Mouse (Mus musculus): ENCODE data around the gene Sult1a1. TPM values are rescaled to one million over a fixed set of nuclear protein-coding genes. Genes with fewer than 3 reads are reported as not detected.

The Sult1a1 gene
- polyA plus RNA-seq, 1 experiment from 2014 or later = 7.5 TPM

DNA sequence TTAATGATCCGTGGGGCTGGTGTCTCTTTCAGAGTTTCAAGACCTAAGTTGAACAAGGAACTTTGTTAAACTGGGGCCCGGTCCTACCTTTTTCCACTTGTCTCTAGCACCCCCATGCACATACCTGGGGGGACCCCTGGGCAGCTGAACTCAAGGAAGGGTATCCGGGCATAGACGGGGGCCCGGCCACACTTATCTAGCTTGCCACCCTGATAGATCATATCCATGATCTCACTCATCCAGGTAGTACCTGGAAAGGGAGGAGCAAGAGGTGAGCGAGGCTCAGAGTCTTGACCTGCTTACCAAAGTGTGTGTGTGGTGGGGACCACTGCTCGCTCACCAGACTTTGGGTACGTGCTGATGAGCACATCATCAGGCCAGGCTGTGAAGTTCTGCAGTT, 1.1 kb downstream of the Sult1a1 start:
- H3K36me3 ChIP-seq (ENCODE audit: control insufficient read depth, insufficient read depth, low read length) = peaks cover 10% of the 10 kb centered on the region; the same call in 1 of the 2 replicates
- WGBS = 97% methylated on average over 8 of the region's 8 CpGs

DNA sequence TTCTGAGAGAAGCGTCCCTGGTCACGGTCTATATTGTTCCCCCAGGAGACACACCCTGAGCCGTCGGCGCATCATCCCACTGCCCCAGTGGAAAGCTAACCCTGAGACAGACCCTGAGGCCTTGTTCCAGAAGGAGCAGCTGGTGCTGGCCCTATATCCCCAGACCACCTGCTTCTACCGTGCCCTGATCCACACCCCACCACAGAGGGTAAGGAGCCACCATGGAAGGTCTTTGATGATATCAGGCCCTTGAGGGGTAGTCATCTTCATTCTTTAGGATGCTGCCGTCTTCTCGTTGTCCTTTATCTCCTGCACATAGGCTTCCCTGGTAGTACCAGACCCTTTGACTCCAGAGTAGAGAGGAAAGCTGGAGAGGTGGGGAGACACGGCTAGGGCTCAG, 4.1 kb downstream of the Sult1a1 start:
- H3K36me3 ChIP-seq (ENCODE audit: control insufficient read depth, insufficient read depth, low read length) = peaks cover 8% of the 10 kb centered on the region; the same call in 1 of the 2 replicates
- 94% methylated on average over 9 of the region's 9 CpGs for WGBS
- no peak overlapping the region for H3K4me3 ChIP-seq (ENCODE audit: low read length)
- H3K4me2 ChIP-seq (ENCODE audit: low read depth, low read length) = no peak overlapping the region
- ATAC-seq = no peak
- no peak overlapping the region for H3K9ac ChIP-seq (ENCODE audit: low read depth, low read length)
- no peaks in the 10 kb centered on the region for H3K27me3 ChIP-seq (replicated peaks; ENCODE audit: control insufficient read depth, insufficient read depth, low read length)
- H3K4me1 ChIP-seq (ENCODE audit: control insufficient read depth, insufficient read depth, low read length) = peaks cover 13% of the 10 kb centered on the region
- H3K27ac ChIP-seq (ENCODE audit: low read length) = no peak overlapping the region
- H3K9me3 ChIP-seq (ENCODE audit: control insufficient read depth, low read length) = no peaks in the 10 kb centered on the region

More for the DNA sequence above, 1.1 kb downstream of the Sult1a1 start:
- no peak overlapping the region for H3K4me3 ChIP-seq (ENCODE audit: low read length)
- H3K4me1 ChIP-seq (ENCODE audit: control insufficient read depth, insufficient read depth, low read length) = no peaks in the 10 kb centered on the region
- H3K27me3 ChIP-seq (replicated peaks; ENCODE audit: control insufficient read depth, insufficient read depth, low read length) = no peaks in the 10 kb centered on the region
- no peak for ATAC-seq
- no peak overlapping the region for H3K9ac ChIP-seq (ENCODE audit: low read depth, low read length)
- H3K27ac ChIP-seq (ENCODE audit: low read length) = no peak overlapping the region
- H3K4me2 ChIP-seq (ENCODE audit: low read depth, low read length) = no peak overlapping the region
- no peaks in the 10 kb centered on the region for H3K9me3 ChIP-seq (ENCODE audit: control insufficient read depth, low read length)

DNA sequence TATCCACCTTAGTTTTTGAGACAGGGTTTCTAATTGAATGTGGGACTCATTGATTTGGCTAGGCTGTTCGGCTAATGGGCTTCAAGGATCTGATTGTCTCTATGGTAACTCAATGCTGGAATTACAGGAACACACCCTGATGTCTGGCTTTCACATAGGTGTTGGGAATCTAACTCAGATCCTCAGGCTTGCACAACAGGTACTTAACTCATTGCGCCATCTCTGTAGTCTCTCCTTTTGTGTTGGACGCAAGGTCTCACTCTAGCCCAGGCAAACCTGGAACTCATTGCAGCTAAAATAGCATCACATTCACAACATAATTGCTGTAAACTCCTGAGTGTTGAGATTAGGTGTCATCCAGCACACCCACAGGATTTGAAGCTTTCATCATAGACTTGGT, 6.1 kb downstream of the Sult1a1 start:
- WGBS = 82% methylated on average over 3 of the region's 3 CpGs
- H3K27ac ChIP-seq (ENCODE audit: low read length) = no peak overlapping the region
- H3K4me3 ChIP-seq (ENCODE audit: low read length) = no peak overlapping the region
- H3K9me3 ChIP-seq (ENCODE audit: control insufficient read depth, low read length) = no peaks in the 10 kb centered on the region
- no peaks in the 10 kb centered on the region for H3K27me3 ChIP-seq (replicated peaks; ENCODE audit: control insufficient read depth, insufficient read depth, low read length)
- H3K9ac ChIP-seq (ENCODE audit: low read depth, low read length) = no peak overlapping the region
- H3K4me2 ChIP-seq (ENCODE audit: low read depth, low read length) = no peak overlapping the region
- peaks cover 16% of the 10 kb centered on the region for H3K4me1 ChIP-seq (ENCODE audit: control insufficient read depth, insufficient read depth, low read length)
- peaks cover 8% of the 10 kb centered on the region; the same call in 1 of the 2 replicates for H3K36me3 ChIP-seq (ENCODE audit: control insufficient read depth, insufficient read depth, low read length)
- ATAC-seq = no peak

DNA sequence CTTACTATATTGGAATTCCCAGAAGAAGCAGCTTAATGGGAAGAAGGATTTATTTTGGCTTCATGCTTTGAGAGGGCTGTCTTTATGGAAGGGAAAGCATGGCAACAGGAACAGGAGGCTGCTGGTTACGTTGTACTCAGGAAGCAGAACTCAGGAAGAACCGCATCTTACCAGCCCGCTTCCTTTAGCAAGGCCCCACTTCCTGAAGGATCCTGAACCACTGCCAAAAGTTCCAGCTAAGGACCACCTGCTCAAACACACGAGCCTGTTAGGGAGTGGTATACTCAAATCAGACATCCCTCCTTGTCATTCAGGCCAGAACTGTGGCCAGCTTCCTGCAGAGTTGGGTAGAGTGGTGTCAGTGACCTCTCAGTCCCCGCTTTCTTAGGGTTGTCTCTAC, 7.8 kb downstream of the Sult1a1 start:
- WGBS = 68% methylated on average over 5 of the region's 5 CpGs
- H3K9ac ChIP-seq (ENCODE audit: low read depth, low read length) = no peak overlapping the region; the same call in 1 of the 2 replicates
- H3K27me3 ChIP-seq (replicated peaks; ENCODE audit: control insufficient read depth, insufficient read depth, low read length) = no peaks in the 10 kb centered on the region
- peak overlapping the region; percentile 69 for H3K27ac ChIP-seq (ENCODE audit: low read length)
- no peak overlapping the region for H3K4me2 ChIP-seq (ENCODE audit: low read depth, low read length)
- no peaks in the 10 kb centered on the region for H3K9me3 ChIP-seq (ENCODE audit: control insufficient read depth, low read length)
- no peak for ATAC-seq
- peaks cover 8% of the 10 kb centered on the region; the same call in 1 of the 2 replicates for H3K36me3 ChIP-seq (ENCODE audit: control insufficient read depth, insufficient read depth, low read length)
- H3K4me1 ChIP-seq (ENCODE audit: control insufficient read depth, insufficient read depth, low read length) = peaks cover 30% of the 10 kb centered on the region
- H3K4me3 ChIP-seq (ENCODE audit: low read length) = no peak overlapping the region

DNA sequence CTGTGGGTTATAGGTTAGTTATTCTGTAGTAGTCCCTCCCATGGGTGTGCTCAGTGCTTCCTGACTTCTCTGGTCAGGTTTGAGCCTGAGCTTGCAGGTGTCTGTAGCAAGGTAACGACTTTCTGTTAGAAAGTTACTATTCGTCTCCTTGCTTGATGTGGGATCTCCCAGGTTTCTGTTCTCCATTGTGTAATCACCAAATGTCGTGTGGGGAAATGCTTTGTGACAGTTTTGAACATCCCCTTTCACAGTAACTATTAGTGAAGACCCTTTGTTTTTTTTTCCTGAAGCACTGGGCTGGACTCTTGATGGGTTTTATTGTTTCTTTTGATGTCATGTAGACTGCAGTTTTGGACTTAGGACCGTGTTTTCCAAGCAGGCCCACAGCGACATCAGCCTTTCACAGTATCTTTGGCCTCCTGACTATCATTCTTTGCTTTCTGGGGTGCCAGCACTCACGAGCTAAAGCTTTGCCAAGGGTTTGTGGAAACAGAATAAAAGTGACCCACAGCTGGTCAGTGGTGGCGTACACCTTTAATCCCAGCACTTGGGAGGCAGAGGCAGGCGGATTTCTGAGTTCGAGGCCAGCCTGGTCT, 8.6 kb downstream of the Sult1a1 start:
- no peaks in the 10 kb centered on the region for H3K9me3 ChIP-seq (ENCODE audit: control insufficient read depth, low read length)
- peak overlapping the region; percentile 69 for H3K27ac ChIP-seq (ENCODE audit: low read length)
- no peak overlapping the region for H3K4me3 ChIP-seq (ENCODE audit: low read length)
- 72% methylated on average over 9 of the region's 9 CpGs for WGBS
- ATAC-seq = peak; percentile 61
- peaks cover 33% of the 10 kb centered on the region for H3K4me1 ChIP-seq (ENCODE audit: control insufficient read depth, insufficient read depth, low read length)
- H3K9ac ChIP-seq (ENCODE audit: low read depth, low read length) = no peak overlapping the region
- H3K36me3 ChIP-seq (ENCODE audit: control insufficient read depth, insufficient read depth, low read length) = peaks cover 2% of the 10 kb centered on the region; the same call in 1 of the 2 replicates
- H3K27me3 ChIP-seq (replicated peaks; ENCODE audit: control insufficient read depth, insufficient read depth, low read length) = no peaks in the 10 kb centered on the region
- H3K4me2 ChIP-seq (ENCODE audit: low read depth, low read length) = no peak overlapping the region

DNA sequence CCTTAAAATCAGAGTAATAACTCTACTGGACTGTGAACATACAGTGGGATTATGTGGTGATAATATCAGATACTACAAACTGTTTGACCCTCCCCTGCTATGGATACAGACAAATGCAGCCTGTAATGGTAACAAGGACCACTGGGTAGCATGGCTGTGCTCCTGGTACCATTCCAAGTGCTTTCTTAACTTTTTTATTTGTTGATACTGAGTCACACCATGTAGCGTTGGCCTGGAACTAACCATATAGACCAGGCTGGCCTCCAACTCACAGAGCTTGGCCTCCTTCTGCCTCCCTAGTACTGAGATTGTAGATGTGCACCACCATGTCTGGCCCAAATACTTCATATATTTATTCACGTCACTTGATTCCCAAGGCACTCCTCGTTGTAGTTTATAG, 11.0 kb downstream of the Sult1a1 start:
- H3K9me3 ChIP-seq (ENCODE audit: control insufficient read depth, low read length) = no peaks in the 10 kb centered on the region
- peaks cover 33% of the 10 kb centered on the region for H3K4me1 ChIP-seq (ENCODE audit: control insufficient read depth, insufficient read depth, low read length)
- no peaks in the 10 kb centered on the region for H3K27me3 ChIP-seq (replicated peaks; ENCODE audit: control insufficient read depth, insufficient read depth, low read length)
- no peaks in the 10 kb centered on the region; the same call in 1 of the 2 replicates for H3K36me3 ChIP-seq (ENCODE audit: control insufficient read depth, insufficient read depth, low read length)
- peak; percentile 14; the same call in 1 of the 2 replicates for ATAC-seq
- H3K27ac ChIP-seq (ENCODE audit: low read length) = peak overlapping the region; percentile 39
- 88% methylated on average over 3 of the region's 3 CpGs for WGBS
- no peak overlapping the region for H3K4me3 ChIP-seq (ENCODE audit: low read length)
- H3K9ac ChIP-seq (ENCODE audit: low read depth, low read length) = no peak overlapping the region
- no peak overlapping the region for H3K4me2 ChIP-seq (ENCODE audit: low read depth, low read length)

DNA sequence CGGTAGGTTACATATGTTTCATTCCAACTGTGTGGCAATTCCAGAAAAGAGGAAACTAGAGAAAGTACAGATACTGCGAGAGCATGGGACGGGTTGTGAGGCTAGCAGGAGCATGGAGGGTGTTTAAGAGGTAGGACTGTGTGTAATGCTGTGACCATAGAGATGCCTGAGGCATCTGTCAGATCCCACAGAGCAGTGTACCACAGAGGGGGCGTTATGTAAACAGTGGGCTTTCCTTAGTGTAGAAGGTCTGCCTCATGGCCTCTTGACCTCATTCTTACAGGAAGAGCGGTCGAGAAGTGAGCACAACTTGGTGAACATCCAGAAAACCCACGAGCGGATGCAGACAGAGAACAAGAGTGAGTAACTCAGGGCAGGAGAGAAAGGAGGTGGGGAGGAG, 12.6 kb downstream of the Sult1a1 start:
- Histone ChIP-seq H3K27me3 (replicated peaks; ENCODE audit: control insufficient read depth, insufficient read depth, low read length) (no peaks in the 10 kb centered on the region), H3K27ac (ENCODE audit: low read length) (peak overlapping the region; percentile 49; the same call in 1 of the 2 replicates), H3K4me1 (ENCODE audit: control insufficient read depth, insufficient read depth, low read length) (peaks cover 30% of the 10 kb centered on the region), H3K36me3 (ENCODE audit: control insufficient read depth, insufficient read depth, low read length) (no peaks in the 10 kb centered on the region; the same call in 1 of the 2 replicates), H3K9ac (ENCODE audit: low read depth, low read length) (no peak overlapping the region), H3K4me2 (ENCODE audit: low read depth, low read length) (no peak overlapping the region), H3K4me3 (ENCODE audit: low read length) (no peak overlapping the region), H3K9me3 (ENCODE audit: control insufficient read depth, low read length) (no peaks in the 10 kb centered on the region)
- 57% methylated on average over 8 of the region's 8 CpGs for WGBS
- ATAC-seq = peak; percentile 47

DNA sequence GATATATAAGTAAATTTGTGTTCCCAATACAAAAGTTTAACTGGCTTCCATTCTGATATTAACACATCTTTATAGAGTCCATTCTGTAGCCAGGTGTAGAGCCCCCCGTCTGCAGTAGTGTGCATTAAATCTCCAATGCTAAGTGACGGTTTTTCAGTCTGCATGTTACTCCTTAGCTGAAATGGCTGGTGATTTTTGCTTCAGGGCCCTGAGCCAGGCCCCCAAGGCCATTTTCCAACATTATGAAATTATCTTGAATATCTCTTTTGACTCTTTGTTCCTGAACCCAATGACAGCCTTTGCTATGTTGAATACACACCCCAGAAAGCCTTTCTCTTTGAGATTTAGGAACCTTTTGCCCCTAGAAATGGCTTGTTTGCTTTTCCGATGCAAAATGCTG, 16.5 kb downstream of the Sult1a1 start:
- 89% methylated on average over 3 of the region's 3 CpGs for WGBS
- H3K4me1 ChIP-seq (ENCODE audit: control insufficient read depth, insufficient read depth, low read length) = peaks cover 15% of the 10 kb centered on the region; the same call in 1 of the 2 replicates
- H3K27me3 ChIP-seq (replicated peaks; ENCODE audit: control insufficient read depth, insufficient read depth, low read length) = no peaks in the 10 kb centered on the region
- H3K27ac ChIP-seq (ENCODE audit: low read length) = no peak overlapping the region
- H3K4me2 ChIP-seq (ENCODE audit: low read depth, low read length) = no peak overlapping the region
- H3K9ac ChIP-seq (ENCODE audit: low read depth, low read length) = no peak overlapping the region
- H3K36me3 ChIP-seq (ENCODE audit: control insufficient read depth, insufficient read depth, low read length) = no peaks in the 10 kb centered on the region; the same call in 1 of the 2 replicates
- H3K9me3 ChIP-seq (ENCODE audit: control insufficient read depth, low read length) = no peaks in the 10 kb centered on the region
- no peak overlapping the region for H3K4me3 ChIP-seq (ENCODE audit: low read length)
- no peak for ATAC-seq

DNA sequence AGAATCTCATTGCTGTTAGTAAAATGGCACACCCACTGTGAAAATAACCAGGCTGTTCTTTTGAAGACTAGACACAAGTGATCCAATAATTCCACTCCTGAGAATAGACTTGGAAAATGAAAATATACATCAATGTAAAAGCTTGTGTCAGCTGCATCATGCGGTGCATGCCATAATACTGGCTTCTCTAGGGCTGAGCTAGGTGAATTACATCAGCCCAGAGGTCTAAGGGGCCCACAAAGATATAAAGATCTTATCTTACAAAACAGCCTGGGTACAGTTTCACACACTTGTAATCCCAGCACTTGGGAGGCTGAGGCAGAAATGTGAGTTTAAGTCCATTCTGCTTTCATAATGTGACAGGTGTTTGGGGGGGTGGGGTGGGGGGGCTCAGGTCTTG, 18.7 kb downstream of the Sult1a1 start:
- peak; percentile 81 for ATAC-seq
- WGBS = 65% methylated on average over 1 of the region's 1 CpGs

DNA sequence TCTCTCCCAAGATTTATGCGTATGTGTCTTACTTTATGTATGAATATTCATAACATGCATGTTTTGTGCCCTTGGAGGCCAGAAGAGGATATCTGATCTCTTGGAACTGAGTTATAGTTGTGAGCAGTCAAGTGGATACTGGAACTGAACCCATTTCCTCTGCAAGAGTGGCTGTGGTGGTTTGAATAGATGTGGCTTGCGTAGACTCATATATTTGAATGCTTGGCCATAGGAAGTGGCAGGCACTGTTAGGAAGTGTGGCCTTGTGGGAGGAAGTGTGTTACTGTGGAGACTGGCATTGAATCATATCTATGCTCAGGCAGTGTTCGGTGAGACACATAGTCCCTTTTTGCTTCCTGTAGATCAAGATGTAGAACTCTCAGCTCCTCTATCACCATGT, 20.5 kb downstream of the Sult1a1 start:
- Histone ChIP-seq H3K27me3 (replicated peaks; ENCODE audit: control insufficient read depth, insufficient read depth, low read length) (no peaks in the 10 kb centered on the region), H3K4me1 (ENCODE audit: control insufficient read depth, insufficient read depth, low read length) (no peaks in the 10 kb centered on the region; the same call in 1 of the 2 replicates), H3K27ac (ENCODE audit: low read length) (no peak overlapping the region), H3K4me2 (ENCODE audit: low read depth, low read length) (no peak overlapping the region), H3K9ac (ENCODE audit: low read depth, low read length) (no peak overlapping the region), H3K36me3 (ENCODE audit: control insufficient read depth, insufficient read depth, low read length) (no peaks in the 10 kb centered on the region), H3K9me3 (ENCODE audit: control insufficient read depth, low read length) (no peaks in the 10 kb centered on the region), H3K4me3 (ENCODE audit: low read length) (no peak overlapping the region)
- ATAC-seq = no peak
- 87% methylated on average over 3 of the region's 3 CpGs for WGBS

More for the DNA sequence above, 18.7 kb downstream of the Sult1a1 start:
- no peaks in the 10 kb centered on the region for H3K36me3 ChIP-seq (ENCODE audit: control insufficient read depth, insufficient read depth, low read length)
- H3K4me1 ChIP-seq (ENCODE audit: control insufficient read depth, insufficient read depth, low read length) = no peaks in the 10 kb centered on the region
- H3K9ac ChIP-seq (ENCODE audit: low read depth, low read length) = no peak overlapping the region
- no peaks in the 10 kb centered on the region for H3K9me3 ChIP-seq (ENCODE audit: control insufficient read depth, low read length)
- no peak overlapping the region for H3K4me3 ChIP-seq (ENCODE audit: low read length)
- H3K27me3 ChIP-seq (replicated peaks; ENCODE audit: control insufficient read depth, insufficient read depth, low read length) = no peaks in the 10 kb centered on the region
- H3K4me2 ChIP-seq (ENCODE audit: low read depth, low read length) = no peak overlapping the region
- H3K27ac ChIP-seq (ENCODE audit: low read length) = no peak overlapping the region

All from intestine, embryonic 16.5 days (tissue).